Mouse (Mus musculus) induced T-regulatory cell, adult 2 months (primary cell): ENCODE data around the gene Casp3.

ENCODE experiments used
- DNase-seq: peaks from one replicate; pipeline ENCODE4 v3.0.0-alpha.2; 2012; ENCODE audit warnings: low read depth

Gene Casp3

GRCm38 (mm10) chr8:46686664-46687336 is 69.7 kb downstream of the Casp3 start:
- DNase-seq, result peak; percentile 98
